Mouse (Mus musculus): ENCODE results near the gene Rftn2.

Rftn2 gene

DNA sequence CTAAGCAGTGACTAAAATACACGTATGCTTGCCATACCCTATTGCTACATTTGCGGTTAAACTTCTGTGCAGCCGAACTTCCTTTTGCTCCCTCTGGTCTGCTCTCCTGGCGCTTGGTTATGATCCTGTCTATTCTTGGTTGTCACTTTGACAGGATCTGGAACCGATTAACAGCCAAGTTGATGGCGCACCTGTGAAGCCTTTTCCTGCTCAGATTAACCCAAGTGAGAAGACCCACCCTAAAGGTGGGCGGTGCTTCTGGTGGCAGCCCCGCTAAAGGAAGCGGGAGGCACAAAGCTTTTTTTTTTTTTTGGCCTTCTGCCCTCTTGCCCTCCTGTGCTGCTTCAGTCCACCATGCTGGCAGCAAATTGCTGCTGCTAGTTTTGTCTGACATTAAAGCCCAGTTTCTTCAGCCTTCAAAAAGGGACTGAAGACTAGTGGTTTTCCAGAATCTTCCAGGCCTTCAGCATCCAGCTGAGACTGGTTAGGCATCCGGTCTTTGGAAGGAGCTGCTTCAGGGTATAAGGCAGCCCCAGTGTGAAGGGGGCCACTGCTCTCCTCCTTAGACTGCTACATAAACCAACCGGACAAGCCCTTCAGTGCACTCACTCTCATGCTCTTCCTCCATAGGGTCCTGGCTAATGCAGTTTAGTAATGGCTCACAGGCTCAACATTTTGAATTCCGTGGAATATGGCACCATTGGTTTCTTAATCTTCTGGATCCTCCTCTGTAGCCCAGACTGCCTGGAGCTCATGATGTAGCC lies 16.2 kb downstream of the Rftn2 start:
- DNase-seq (ENCODE audit: low spot score): peak; percentile 57

DNA sequence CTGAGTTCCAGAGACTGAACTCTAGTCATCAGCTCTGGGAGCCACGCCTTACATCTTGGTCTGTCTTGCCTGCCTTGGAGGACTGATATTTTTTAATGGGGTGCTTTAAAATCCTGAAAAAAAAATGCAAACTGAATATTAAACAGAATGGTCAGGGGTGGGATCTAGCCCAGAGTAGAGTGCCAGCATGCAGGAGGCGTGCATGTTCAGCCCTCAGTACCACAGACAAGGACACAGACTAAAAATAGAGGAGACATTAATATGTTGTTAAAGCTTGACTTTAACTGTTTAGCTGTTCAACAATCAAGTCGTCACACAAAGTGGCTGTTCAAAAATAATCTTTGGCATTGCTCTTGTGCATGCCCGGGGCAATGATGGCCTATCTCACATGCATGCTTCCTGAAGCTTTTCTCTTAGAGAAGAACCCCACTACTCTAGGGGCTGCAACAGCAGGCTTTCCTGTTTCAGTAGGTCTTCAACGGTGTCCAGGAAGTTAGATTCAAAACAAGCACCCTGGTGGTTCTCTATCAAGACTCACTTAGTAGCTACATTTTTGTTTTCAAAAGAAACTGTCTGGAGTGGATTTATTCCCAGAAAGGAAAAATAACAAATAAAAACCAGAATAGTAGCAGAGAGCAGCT lies 18.0 kb downstream of the Rftn2 start:
- DNase-seq (ENCODE audit: low spot score): no peak

DNA sequence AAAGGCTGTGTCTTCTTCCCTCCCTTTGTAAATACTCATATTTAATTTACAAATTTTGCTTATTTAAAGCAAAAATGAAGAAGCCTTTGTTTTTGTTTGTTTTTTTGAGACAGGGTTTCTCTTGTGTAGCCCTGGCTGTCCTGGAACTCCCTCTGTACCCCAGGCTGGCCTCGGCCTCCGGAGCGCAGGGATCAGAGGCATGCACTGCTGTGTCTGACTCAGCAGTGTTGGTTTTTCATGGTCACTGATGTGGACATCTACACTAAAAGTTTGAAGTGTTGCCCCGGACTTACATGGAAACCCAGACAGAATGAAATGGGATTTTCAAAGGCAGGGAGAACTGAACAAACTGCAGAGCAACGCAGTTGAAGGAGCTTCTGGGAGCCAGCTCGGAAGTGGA lies 19.0 kb downstream of the Rftn2 start:
- no peak for DNase-seq (ENCODE audit: low spot score)

DNA sequence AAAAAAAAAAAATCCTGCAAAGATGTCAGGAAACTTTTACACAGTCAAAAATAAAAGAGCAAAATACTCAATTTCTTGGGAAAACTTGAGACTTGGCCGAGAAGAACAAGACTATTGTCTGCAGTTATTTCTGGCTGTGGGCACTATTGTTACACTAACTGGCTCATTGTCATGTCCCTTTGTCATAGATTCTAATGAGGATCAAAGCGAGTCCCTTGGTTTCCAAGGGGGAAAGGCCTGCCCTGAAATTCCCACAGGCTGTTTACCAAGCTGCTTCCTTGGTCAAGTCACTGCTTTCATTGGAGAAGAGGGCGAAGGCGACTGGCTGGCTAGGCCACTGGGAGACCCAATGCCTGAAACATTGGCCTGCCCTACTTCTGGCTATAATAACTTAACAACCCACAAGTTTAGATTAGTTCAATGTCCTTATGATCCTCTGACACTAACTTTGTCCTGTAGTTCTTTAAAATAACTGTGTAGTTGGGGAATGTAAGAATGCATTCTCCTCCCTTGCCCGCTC lies 20.7 kb downstream of the Rftn2 start:
- DNase-seq (ENCODE audit: low spot score): no peak

DNA sequence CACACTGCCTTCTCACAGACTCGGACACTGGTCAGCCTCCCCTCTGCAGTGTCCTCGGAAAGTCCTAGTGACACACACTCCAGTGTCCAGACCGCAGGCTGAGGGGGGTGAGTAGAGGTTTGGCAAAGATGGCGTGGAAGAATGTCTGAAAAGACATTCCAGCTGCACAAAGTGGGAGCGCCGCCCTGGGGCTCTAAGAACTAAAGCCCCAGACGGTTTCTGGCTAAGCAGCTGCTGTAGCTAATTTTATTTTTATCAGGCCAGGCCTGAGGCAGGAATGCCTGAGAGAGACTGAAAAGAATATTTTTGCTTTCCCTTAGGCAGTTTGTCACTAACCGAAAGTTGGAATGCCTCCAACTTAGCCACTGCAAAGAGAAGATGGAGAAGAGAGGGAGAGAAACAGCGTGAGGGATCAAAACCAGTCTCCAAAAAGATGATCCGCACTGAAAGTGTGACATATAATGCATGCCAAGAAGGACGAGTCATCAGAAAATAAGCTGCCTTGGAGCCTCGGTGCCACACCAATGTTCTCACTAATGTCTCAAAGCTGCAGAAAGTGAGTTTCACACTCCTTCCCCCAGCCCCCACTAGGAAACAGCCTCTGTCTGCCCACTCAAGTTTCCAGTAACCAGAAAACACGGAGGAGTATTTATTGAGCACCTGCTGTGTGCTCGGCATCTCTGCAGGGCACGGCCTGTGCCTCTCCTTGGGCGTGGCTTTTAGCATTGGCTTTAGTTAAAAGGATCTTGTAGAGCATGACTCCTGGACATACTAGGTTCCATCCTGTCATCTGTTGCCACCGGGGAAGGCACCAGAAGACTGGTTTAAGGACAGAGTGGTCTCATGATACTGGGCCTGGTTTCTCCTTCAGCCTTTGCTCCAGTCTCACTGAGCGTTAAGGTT lies 24.5 kb downstream of the Rftn2 start:
- DNase-seq (ENCODE audit: low spot score): no peak

DNA sequence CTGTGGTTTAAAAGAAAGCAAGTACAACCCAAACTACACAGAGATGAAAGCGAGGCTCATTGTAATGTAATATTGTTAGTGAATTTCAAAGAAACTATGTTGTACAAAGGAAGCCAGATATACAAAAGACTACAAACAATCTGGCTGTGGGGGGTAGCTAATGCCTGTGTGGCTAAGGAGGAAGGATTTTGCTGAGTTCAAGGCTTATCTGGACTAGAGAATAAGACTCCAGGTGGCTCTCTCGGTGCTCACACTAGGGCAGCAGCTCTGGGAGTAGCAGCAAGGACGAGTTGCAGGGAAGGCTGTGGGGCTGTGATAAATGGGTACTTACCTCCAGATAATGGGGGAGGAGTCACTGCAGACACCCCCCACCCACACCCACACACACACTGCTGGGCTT lies 27.9 kb downstream of the Rftn2 start:
- DNase-seq (ENCODE audit: low spot score): no peak

DNA sequence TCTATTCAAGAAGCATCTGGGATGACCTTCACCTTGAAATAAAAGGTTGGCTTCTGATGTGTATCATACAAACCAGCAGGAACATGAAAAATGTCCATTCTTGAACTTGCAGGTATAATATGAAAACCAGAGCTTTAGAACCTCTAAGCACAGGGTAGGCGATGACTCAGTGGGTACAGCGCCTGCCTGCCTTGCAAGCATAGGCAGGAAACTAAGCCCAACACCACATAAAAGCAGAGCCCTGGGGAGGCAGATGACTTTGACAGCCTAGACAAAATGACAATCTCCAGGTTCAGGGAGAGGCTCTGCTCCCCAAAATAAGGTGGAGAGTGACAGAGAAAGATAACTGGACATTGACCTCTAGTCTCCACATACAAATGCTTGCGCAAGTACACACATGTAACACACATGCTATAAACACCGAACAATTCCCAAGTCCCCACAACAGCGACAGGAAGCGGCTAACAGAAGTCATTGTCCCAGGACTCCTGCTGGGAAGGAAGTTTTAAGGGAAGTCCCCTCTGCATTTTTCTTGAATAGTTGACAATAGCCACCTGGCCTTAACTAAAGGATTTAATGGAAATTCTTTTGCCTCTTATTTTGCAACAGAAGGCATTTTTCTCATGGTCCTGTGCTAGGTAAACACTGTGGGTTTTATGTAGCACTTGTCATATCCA lies 30.1 kb downstream of the Rftn2 start:
- DNase-seq (ENCODE audit: low spot score): peak; percentile 24

DNA sequence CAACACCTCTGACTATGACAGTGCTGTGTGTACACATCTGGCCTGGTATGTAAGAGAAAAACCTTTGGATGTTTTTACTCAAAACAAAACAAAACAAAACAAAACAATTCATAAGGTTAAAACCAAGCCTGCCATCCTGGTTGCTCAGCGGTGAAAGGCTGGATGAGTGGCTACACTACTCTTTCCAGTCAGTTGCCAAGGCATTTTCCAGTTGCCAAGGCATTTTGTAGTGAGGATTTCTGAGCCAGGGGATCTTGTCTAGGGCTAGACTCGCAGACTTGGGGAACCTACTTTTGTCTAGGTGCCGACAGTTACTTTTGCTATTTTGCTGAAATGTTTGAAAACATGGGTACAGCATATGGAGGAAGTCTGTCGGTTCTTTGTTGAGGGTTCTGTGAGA lies 31.6 kb downstream of the Rftn2 start:
- no peak for DNase-seq (ENCODE audit: low spot score)

DNA sequence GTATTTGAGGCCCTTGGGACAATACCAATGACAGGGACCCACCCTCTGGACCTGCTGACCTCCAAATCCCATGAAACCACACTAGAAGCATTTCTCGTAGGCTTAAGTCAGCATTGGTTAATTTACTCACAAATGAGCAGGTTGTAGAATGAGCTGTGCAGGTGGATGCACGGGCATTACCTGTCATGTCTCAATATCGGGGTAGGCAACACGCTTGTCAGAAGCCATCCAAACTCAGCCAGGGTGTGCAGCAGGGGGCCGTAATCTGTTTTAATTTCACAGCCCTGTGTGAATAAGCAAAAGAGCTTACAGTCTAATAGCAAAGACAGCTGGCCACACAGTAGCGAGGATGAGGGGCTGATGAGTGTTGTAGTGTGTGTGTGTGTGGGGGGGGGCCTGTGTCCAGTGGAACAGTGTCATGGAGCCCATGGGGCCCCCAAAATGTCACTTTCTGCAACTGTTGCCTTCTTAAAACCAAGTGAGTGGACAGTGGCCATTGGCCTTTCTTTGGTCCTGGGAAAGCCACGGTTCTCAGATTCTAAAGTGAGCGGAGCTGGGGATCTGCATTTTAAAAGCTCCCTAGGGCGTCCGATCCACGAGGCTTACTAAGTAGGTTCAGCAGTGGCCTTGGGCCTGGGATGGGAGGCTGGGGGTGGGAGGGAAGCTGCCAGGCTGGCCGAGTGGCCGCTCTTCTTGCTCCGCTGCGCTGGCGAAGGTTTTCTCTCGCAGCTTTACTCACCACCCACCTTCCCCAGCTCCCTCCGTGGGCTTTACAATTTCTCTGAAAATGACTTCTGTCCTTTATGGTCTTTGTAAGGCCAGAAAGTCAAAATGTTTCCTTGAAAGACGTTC lies 32.3 kb downstream of the Rftn2 start:
- no peak for DNase-seq (ENCODE audit: low spot score)

DNA sequence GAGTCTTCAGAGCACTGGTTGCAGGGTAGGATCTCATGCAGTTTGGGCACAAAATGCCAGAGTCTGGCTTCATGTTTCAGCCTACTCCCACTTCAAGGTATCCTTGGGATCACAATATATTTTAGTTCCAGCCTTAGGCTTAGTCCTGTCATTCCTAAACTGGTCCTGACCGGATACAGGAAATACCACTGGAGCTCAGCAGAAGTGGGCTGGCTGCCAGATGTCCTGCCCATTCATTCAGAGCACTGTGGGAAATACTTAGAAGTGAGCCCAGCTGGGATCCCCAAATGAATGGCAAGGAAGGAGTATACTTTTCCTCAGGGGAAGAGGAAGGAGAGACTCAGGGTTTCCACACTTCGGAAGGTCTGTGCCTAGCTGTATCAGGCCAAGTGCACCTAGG lies 33.3 kb downstream of the Rftn2 start:
- DNase-seq (ENCODE audit: low spot score): no peak

DNA sequence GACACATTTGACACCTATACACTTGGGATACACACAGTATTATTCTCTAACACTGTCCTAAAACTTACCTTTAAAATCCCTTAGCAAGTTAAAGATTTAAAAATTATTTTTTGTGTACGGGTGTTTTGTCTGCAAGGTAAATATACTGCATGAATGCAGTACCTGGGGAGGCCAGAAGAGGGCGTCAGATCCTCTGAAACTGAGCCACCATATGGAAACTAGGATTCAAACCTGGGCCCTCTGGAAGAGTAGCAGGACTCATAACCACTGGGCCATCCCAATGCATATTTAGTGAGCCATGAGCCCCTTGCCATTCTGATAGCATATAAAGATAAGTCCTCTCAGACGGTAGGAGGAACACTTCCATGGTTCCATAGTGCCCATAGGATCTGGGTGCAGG lies 33.8 kb downstream of the Rftn2 start:
- peak; percentile 30 for DNase-seq (ENCODE audit: low spot score)

DNA sequence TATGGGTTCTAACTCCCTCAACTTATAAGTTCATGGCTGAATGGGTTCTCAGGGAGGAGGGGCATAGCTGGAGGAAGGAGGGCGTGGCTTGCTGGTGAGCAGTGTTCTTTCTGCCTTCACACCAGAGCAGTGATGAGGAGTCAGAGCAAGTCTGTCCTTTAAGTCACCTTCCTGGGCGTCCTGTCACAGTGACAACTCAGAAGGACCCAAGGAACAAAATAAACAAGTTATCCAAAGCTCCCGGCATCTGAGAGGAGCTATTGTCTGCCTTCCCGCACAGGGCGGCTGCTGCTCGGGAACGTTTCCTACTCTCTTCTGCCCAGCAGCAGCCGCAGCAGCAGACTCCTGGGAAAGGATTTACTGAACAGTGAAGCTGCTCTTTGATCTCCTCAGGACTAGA lies 34.6 kb downstream of the Rftn2 start:
- no peak for DNase-seq (ENCODE audit: low spot score)

DNA sequence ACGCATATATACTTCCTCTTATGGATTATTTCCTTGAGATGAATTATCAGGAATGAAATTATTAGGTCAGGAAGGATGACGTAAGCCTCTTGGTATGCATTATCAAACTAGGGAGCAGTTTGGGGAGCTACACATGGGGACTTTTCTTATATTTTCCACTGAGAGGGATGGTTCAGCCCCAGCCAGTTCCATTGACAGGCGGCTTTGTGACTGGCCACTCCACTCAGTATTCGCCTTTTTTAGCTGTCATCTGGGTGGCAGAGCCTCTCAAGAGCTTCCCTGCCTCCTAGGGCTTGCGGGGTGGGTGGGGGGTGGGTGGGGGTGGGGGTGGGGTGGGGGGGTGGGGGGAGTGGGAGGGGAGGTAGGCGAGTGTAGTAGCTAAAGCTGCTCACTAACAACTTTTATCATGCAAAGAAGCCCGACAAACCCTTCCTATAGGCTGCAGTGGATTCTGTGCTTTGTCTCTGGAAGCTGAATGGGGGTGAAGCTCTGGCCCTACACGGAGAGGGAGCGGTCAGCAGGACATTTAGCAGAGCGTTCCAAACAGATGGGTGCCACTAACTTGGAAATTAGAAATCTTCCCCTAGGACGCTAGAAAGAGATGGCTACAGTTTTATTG lies 39.9 kb downstream of the Rftn2 start:
- DNase-seq (ENCODE audit: low spot score): no peak

DNA sequence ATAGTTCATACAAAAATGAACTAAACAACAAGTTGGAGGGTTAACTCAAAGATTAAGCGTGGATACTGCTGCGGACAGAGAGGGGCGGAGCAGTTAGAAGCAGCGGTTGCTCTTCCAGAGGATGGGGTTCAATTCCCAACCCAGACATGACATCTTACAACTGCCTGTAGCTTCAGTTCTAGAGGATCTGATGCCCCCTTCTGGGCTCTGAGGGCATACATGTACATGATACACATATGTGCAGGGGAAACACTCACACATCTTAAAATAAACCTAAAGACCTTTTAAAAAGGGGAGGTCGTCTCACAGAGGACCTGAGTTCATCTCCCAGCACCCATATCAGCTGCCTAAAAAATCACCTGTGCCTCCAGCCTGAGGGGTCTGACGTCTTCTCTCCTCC lies 40.9 kb downstream of the Rftn2 start:
- no peak for DNase-seq (ENCODE audit: low spot score)

DNA sequence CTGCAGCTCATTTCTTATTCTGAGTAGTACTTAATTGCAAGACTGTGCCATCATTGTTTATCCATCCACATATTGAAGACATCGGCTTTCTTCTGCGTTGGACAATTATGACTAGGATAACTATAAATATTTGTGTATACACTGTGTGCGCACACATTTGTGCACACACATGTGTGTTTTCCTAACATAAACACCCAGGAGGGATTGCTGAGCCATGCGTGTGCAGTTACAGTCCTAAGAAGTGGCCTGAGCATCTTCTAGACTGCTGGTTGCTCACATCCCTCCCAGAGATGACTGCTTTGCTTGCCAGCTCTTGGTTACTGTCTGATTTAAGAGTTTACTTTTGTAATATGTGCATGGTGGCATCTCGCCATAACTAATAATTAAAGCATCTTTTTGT lies 44.2 kb downstream of the Rftn2 start:
- no peak for DNase-seq (ENCODE audit: low spot score)

DNA sequence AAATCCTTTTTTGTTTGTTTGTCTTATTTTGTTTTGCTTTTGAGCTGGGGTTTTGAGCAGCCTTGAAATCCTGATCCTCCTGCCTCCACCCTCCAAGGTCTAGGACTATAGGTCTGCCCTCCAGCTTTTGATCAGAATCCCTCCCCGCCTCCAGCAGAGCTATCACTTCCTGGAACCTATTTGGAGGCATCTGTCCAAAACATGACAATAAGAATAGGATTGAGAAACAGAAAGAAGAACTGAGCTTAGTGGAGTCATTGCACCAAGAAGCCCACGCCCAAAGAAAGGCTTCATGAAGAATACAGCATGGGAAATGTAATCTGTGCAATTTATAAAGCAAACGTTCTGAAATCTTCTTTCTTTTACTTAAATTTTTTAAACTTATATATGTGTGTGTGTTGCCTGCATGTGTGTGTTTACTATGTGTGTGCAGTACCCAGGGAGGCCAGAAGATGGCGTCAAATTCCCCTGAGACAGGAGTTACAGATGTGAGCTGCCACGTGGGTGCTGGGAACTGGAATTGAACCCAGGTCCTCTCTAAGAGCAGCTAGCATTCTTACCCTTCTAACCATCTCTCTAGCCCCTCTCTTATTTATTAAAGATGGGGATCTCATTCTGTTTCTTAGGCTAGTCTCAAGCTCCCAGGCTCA lies 46.5 kb downstream of the Rftn2 start:
- DNase-seq (ENCODE audit: low spot score): no peak

DNA sequence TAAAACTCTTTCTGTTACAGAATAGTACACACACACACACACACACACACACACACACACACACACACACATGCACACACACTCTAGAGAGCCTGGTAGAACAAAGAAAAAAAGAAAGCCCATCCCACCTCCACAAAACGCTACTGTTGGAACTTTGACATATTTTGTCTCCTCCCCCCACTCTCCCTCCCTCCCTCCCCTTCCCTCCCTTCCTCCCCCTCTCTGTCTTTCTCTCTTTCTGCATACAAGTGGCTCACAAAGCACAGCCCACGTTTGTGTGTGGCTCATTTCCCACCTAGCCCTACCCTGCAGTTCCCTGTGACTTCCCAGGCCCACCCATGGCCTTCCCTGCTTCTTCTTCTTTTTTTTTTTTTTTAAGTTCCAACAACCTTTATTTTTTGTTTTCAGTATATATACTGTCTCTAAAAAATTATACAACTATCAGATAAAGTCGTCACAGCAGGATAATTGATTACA lies 52.0 kb downstream of the Rftn2 start:
- no peak for DNase-seq (ENCODE audit: low spot score)

DNA sequence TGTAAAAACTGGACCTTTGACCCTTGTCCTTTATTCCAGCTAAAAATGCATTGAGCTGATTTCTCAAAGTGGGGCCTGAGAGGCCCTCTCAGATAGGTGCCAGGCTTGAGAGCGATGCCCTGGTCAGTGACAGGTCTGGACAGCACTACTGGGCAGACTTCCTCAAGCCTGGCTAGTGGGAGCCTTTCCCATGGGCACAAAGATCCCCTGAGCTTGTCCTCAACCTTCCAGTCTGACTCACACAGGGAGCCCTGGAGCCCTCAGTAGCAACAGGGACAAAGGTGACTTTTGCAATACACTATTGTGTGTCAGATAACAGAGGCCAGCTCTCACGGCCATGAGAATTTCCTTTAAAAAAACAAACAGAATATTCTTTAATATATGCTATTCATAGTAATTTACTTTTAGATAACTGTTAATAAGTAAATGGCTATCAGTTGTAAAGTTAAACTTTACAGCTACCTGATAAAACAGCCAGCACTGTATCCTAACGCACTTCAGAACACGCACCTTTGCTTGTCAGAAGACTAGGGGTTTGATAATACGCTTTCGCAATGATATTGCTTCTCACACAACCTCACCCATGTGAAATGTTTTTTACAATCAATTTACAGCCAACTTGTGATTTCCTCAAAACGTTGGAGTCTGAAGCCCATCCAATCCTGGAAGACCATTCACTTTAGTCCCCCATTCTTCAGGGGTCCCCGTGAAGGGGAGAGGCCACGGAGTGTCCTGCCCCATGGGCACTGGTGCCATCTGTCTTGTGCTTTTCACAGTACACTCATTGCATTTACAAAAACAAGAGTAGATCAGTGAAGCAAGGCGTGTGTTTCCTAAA lies 52.6 kb downstream of the Rftn2 start:
- DNase-seq (ENCODE audit: low spot score): no peak
